Mouse (Mus musculus): ENCODE data around the gene L1cam.

- TF ChIP-seq POLR2A (IDR thresholded peaks at IDR 0.05; ENCODE audit: insufficient read depth, low read depth, low read length): no peak
- no peak for TF ChIP-seq CTCF (IDR thresholded peaks at IDR 0.05)
- TF ChIP-seq EP300 (IDR thresholded peaks at IDR 0.05; ENCODE audit: insufficient read depth, low read depth, low read length): no peak
Observed at GRCm38 (mm10) chrX:73815072-73815471, 80.8 kb downstream of the L1cam start.
